ENCODE assay signal across 8 mouse cellular contexts in the genomic region with DNA sequence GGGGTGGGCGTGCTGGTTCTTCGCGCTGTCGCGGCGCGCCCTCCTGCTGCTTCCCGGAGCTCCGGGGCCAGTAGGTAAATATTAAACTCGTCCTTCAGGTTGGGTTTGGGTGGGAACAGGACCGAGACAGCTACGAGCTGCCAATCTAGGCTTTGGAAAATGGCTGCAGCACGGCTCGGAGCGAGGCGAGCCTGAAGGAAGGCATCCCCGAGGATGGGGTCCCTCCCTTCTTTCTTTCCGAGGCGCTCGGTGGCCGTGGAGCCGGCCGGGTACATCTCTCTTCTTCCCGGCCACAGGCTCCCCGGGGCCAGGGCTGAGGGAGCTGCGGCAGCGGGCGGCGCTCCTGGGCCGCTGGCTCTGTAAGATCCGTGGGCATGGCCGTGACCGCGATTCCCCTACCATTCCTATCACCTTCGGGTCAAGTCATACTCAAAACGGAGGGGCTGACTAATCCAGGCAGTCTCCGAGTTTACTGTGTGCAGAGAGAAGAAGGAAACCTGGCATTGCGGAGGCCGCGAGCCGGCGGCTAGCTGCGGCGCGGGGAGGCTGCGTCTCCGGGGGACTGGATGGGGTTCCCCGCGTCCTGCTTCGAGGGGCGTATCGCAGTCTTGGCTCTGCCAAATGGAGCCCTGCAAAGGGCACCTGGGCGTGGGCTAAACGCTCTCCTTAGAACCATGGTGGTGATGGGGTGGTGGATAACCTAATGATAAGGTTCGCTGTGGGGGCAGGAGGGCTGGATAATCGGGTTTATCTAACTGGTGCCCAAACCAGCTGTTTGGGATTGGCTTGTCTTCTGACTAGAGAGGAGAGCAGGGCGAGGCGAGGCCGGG. TPM values are rescaled to one million over a fixed set of nuclear protein-coding genes. Genes with fewer than 3 reads are reported as not detected.
DNase-seq lines count a peak whose midpoint lies in the region; ATAC-seq and TF ChIP-seq lines count a peak whose summit lies in the region.

No protein-coding gene starts in this region.

- under 1% methylated on average over 59 of the region's 59 CpGs for WGBS in kidney, embryonic 14.5 days
- WGBS in forebrain, embryonic 12.5 days, result under 1% methylated on average over 59 of the region's 59 CpGs
- under 1% methylated on average over 48 of the region's 59 CpGs for WGBS in limb, embryonic 14.5 days
- 1% methylated on average over 54 of the region's 59 CpGs for WGBS in stomach, postnatal 0 days

- peak; percentile 27 for TF ChIP-seq CTCF in stomach, postnatal 0 days (IDR thresholded peaks at IDR 0.05; ENCODE audit: low read depth)

- H3K4me3 ChIP-seq in kidney, embryonic 14.5 days (ENCODE audit: low read length), result peak overlapping the region; percentile 81
- peak overlapping the region; percentile 83 for H3K4me3 ChIP-seq in forebrain, embryonic 12.5 days (replicated peaks)
- H3K4me3 ChIP-seq in limb, embryonic 14.5 days (replicated peaks; ENCODE audit: low read length), result peak overlapping the region; percentile 81
- peak overlapping the region; percentile 89 for H3K4me3 ChIP-seq in myocyte
- peak overlapping the region; percentile 86 for H3K4me3 ChIP-seq in stomach, postnatal 0 days (ENCODE audit: low read depth, low read length)

- ATAC-seq in kidney, embryonic 14.5 days (ENCODE audit: low FRiP score, low TSS enrichment), result peak; percentile 36
- peak; percentile 47; the same call in 1 of the 2 replicates for ATAC-seq in forebrain, embryonic 12.5 days (ENCODE audit: low FRiP score)
- peak; percentile 32 for ATAC-seq in limb, embryonic 14.5 days (ENCODE audit: low FRiP score, low read depth)
- peak; percentile 75 for ATAC-seq in stomach, postnatal 0 days (ENCODE audit: low FRiP score, low TSS enrichment)

- H3K36me3 ChIP-seq in kidney, embryonic 14.5 days (ENCODE audit: control insufficient read depth, insufficient read depth, low read length), result no peaks in the 10 kb centered on the region
- no peaks in the 10 kb centered on the region for H3K36me3 ChIP-seq in forebrain, embryonic 12.5 days (replicated peaks)
- no peaks in the 10 kb centered on the region for H3K36me3 ChIP-seq in limb, embryonic 14.5 days (ENCODE audit: control insufficient read depth, insufficient read depth, low read length)
- no peaks in the 10 kb centered on the region for H3K36me3 ChIP-seq in myocyte (ENCODE audit: control insufficient read depth, insufficient read depth)
- no peaks in the 10 kb centered on the region for H3K36me3 ChIP-seq in stomach, postnatal 0 days (ENCODE audit: control insufficient read depth, insufficient read depth, low read length)

- H3K9ac ChIP-seq in kidney, embryonic 14.5 days (ENCODE audit: low read depth, low read length), result peak overlapping the region; percentile 68
- peak overlapping the region; percentile 92 for H3K9ac ChIP-seq in forebrain, embryonic 12.5 days
- peak overlapping the region; percentile 82 for H3K9ac ChIP-seq in limb, embryonic 14.5 days (ENCODE audit: low read depth, low read length, severe bottlenecking)
- H3K9ac ChIP-seq in stomach, postnatal 0 days (ENCODE audit: low read length), result peak overlapping the region; percentile 82

- intact Hi-C loops in heart, postnatal 36 days (cut with DNase I), result loop anchor here (1.0 to 2.0 kb wide), 3 partner anchors 56 to 145 kb away; no protein-coding TSS in a partner anchor

- peak overlapping the region; percentile 50 for H3ac ChIP-seq in myocyte (ENCODE audit: control insufficient read depth, insufficient read length)

- TF ChIP-seq EP300 in stomach, postnatal 0 days (optimal IDR thresholded peaks at IDR 0.05), result no peak

- H3K79me2 ChIP-seq in myocyte (ENCODE audit: control insufficient read depth, insufficient read depth), result peaks cover 50% of the 10 kb centered on the region

- peak overlapping the region; percentile 95 for H3K4me2 ChIP-seq in kidney, embryonic 14.5 days (replicated peaks; ENCODE audit: low read depth, low read length)
- peak overlapping the region; percentile 78 for H3K4me2 ChIP-seq in forebrain, embryonic 12.5 days
- peak overlapping the region; percentile 97 for H3K4me2 ChIP-seq in limb, embryonic 14.5 days (replicated peaks; ENCODE audit: low read depth, low read length, severe bottlenecking)
- peak overlapping the region; percentile 93 for H3K4me2 ChIP-seq in myocyte (ENCODE audit: low read depth)
- H3K4me2 ChIP-seq in stomach, postnatal 0 days (replicated peaks; ENCODE audit: low read depth), result peak overlapping the region; percentile 90

- no peak for TF ChIP-seq POLR2A in limb, embryonic 14.5 days (IDR thresholded peaks at IDR 0.05; ENCODE audit: borderline replicate concordance, extremely low read depth, insufficient read depth, insufficient read length)
- no peak for TF ChIP-seq POLR2A in myocyte (IDR thresholded peaks at IDR 0.05; ENCODE audit: insufficient read length, low read depth)

- peaks cover 11% of the 10 kb centered on the region for H3K4me1 ChIP-seq in kidney, embryonic 14.5 days (ENCODE audit: control insufficient read depth, insufficient read depth, low read length)
- H3K4me1 ChIP-seq in forebrain, embryonic 12.5 days, result peaks cover 28% of the 10 kb centered on the region
- H3K4me1 ChIP-seq in limb, embryonic 14.5 days (ENCODE audit: control insufficient read depth, insufficient read depth, low read length), result peaks cover 19% of the 10 kb centered on the region
- peaks cover 2% of the 10 kb centered on the region; the same call in 1 of the 2 replicates for H3K4me1 ChIP-seq in stomach, postnatal 0 days (replicated peaks; ENCODE audit: control insufficient read depth, insufficient read depth)

- peak overlapping the region; percentile 89 for H3K27ac ChIP-seq in kidney, embryonic 14.5 days (ENCODE audit: low read depth, low read length)
- peak overlapping the region; percentile 97 for H3K27ac ChIP-seq in forebrain, embryonic 12.5 days
- peak overlapping the region; percentile 88 for H3K27ac ChIP-seq in limb, embryonic 14.5 days (replicated peaks; ENCODE audit: low read depth, low read length)
- H3K27ac ChIP-seq in stomach, postnatal 0 days (replicated peaks), result peak overlapping the region; percentile 95

- H3K9me3 ChIP-seq in kidney, embryonic 14.5 days (ENCODE audit: control insufficient read depth, low read length), result no peaks in the 10 kb centered on the region
- H3K9me3 ChIP-seq in forebrain, embryonic 12.5 days, result no peaks in the 10 kb centered on the region
- H3K9me3 ChIP-seq in limb, embryonic 14.5 days (ENCODE audit: control insufficient read depth, low read length), result no peaks in the 10 kb centered on the region
- no peaks in the 10 kb centered on the region for H3K9me3 ChIP-seq in stomach, postnatal 0 days (ENCODE audit: control insufficient read depth, low read length)

- DNase-seq in kidney, adult 18-20 months, result no peak
- peak; percentile 65 for DNase-seq in adrenal gland, postnatal 25 days
- DNase-seq in heart, postnatal 36 days, result peak; percentile 59 to 68
- peak; percentile 8 for DNase-seq in limb, embryonic 14.5 days (ENCODE audit: low spot score)
- DNase-seq in stomach, postnatal 0 days (ENCODE audit: low spot score), result no peak

- no peaks in the 10 kb centered on the region for H3K27me3 ChIP-seq in kidney, embryonic 14.5 days (ENCODE audit: control insufficient read depth, insufficient read depth, low read length)
- H3K27me3 ChIP-seq in forebrain, embryonic 12.5 days, result peaks cover 9% of the 10 kb centered on the region; the same call in 1 of the 2 replicates
- H3K27me3 ChIP-seq in limb, embryonic 14.5 days (ENCODE audit: control insufficient read depth, insufficient read depth, low read length), result no peaks in the 10 kb centered on the region
- peaks cover 14% of the 10 kb centered on the region for H3K27me3 ChIP-seq in myocyte (ENCODE audit: control insufficient read depth, insufficient read depth, insufficient read length)
- H3K27me3 ChIP-seq in stomach, postnatal 0 days (ENCODE audit: control insufficient read depth, insufficient read depth, low read length), result no peaks in the 10 kb centered on the region

TF ChIP-seq in myocyte, 11 proteins besides CTCF, POLR2A, EP300 and RAD21:
- TF ChIP-seq MYOG (IDR thresholded peaks at IDR 0.05; ENCODE audit: control insufficient read depth in 1 of 3, insufficient read depth in 1 of 3, insufficient read length in 2 of 3, low read depth in 2 of 3), result no peak
- no peak for TF ChIP-seq TCF3 (IDR thresholded peaks at IDR 0.05; ENCODE audit: insufficient read length, low read depth)
- TF ChIP-seq POLR2AphosphoS2 (IDR thresholded peaks at IDR 0.05; ENCODE audit: insufficient read length, low read depth), result no peak
- no peak for TF ChIP-seq USF1 (IDR thresholded peaks at IDR 0.05; ENCODE audit: low read depth)
- TF ChIP-seq MYOD1 (IDR thresholded peaks at IDR 0.05; ENCODE audit: control insufficient read depth in 1 of 3, insufficient read length in 2 of 3, low read depth in 2 of 3), result no peak
- TF ChIP-seq E2F4 (IDR thresholded peaks at IDR 0.05; ENCODE audit: insufficient read depth), result no peak

RNA-seq across cellular contexts. Expression of a gene that starts 0.6 kb away (rescaled TPM):
- polyA plus RNA-seq in kidney, embryonic 14.5 days (2014; fragmentation: Nextera tagmentation; extraction: Ambion mirVana), result 7.4 and 13.0 TPM in 2 replicates
- total RNA-seq in adrenal gland, postnatal 25 days (2021), result 20.4 and 22.3 TPM in 2 replicates
- polyA plus RNA-seq in forebrain, embryonic 12.5 days (2016; fragmentation: Nextera tagmentation; extraction: Ambion mirVana), result 17.0 and 18.2 TPM in 2 replicates
- total RNA-seq in heart, postnatal 36 days (2021), result 10 to 100 TPM; 68.1 to 82.1 TPM
- polyA plus RNA-seq in limb, embryonic 14.5 days (2012; rRNA removed), result 9.3 and 10.7 TPM in 2 replicates
- polyA plus RNA-seq in limb, embryonic 14.5 days (2014; fragmentation: Nextera tagmentation; extraction: Ambion mirVana), result 11.3 and 11.8 TPM in 2 replicates
- 10.1 TPM for polyA plus RNA-seq in myocyte (2012; fragmentation: generic; extraction: Trizol)
- polyA plus RNA-seq in stomach, postnatal 0 days (2015; fragmentation: Nextera tagmentation; extraction: Ambion mirVana), result 6.9 and 7.2 TPM in 2 replicates

Comparison
In these comparisons a context has a peak if more than half of its experiments do, and no peak if none do; other contexts are left out.
1. DNase-seq: peak in adrenal gland, postnatal 25 days (single experiment), heart, postnatal 36 days (2 of 2) and limb, embryonic 14.5 days (single experiment); none in kidney, adult 18-20 months (single experiment) and stomach, postnatal 0 days (single experiment).
2. Peak in every context shown above with its lines, with median percentiles within 50 percentile points of each other: ATAC-seq, H3K27ac ChIP-seq, H3K4me2 ChIP-seq, H3K4me3 ChIP-seq and H3K9ac ChIP-seq.